Mouse (Mus musculus) C2C12 (cell line): Measurements from ENCODE around the gene Rai14.

Source experiments
- CEBPB ChIP-seq: IDR thresholded peaks from one replicate; pipeline ENCODE4 v1.6.1; 2011; ENCODE audit warnings: low read depth, mild to moderate bottlenecking, control low read depth, moderate library complexity
- CTCF ChIP-seq: IDR thresholded peaks from one replicate; pipeline ENCODE4 v1.5.1; 2011; ENCODE audit not compliant: control insufficient read depth, insufficient read depth, insufficient read length
- FOSL1 ChIP-seq: IDR thresholded peaks from one replicate; pipeline ENCODE4 v1.8.0; 2011; ENCODE audit warnings: mild to moderate bottlenecking, low read length; ENCODE audit not compliant: poor library complexity, insufficient read depth, severe bottlenecking
- MAX ChIP-seq: IDR thresholded peaks from one replicate; pipeline ENCODE4 v1.6.1; 2011; ENCODE audit warnings: mild to moderate bottlenecking, control low read depth
- MYOD1 ChIP-seq: IDR thresholded peaks from one replicate; pipeline ENCODE4 v1.6.1; 2011; ENCODE audit warnings: low read depth; ENCODE audit not compliant: control insufficient read depth, insufficient read length
- MYOG ChIP-seq: IDR thresholded peaks from one replicate; pipeline ENCODE4 v1.6.1; 2011; ENCODE audit not compliant: control insufficient read depth, insufficient read length; ENCODE audit errors: extremely low read depth
- USF1 ChIP-seq: IDR thresholded peaks from one replicate; pipeline ENCODE4 v1.6.1; 2011; ENCODE audit warnings: low read depth, mild to moderate bottlenecking, control low read depth, moderate library complexity

DNA sequence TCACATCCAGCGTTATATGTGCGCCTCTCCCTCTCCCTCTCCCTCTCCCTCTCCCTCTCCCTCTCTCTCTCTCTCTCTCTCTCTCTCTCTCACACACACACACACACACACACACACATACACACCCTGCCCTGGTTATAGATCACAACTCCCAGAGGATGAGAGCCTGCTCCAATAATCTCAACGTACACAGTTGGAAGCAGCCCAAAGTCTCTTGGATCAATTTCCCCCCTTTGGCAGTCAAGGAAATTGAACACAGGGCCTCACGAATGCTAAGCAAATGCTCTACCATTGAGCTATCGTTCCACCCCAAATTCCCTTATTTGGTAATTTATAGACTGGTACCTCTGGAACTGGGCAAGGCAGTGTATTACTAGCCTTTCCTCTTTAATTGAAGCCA is 25.7 kb downstream of the Rai14 start:
- TF ChIP-seq USF1 = no peak
- TF ChIP-seq CTCF = no peak
- TF ChIP-seq MAX = no peak
- no peak for TF ChIP-seq CEBPB
- TF ChIP-seq FOSL1 = no peak
- TF ChIP-seq MYOD1 = no peak
- no peak for TF ChIP-seq MYOG
